Mouse (Mus musculus): Measurements from ENCODE around the gene Gsn. TPM values are rescaled to one million over a fixed set of nuclear protein-coding genes. Genes with fewer than 3 reads are reported as not detected.

Gene Gsn
- polyA plus RNA-seq, 1 experiment from 2014 or later, result 129 TPM

- peak; percentile 90 for TF ChIP-seq CTCF (IDR thresholded peaks at IDR 0.05; ENCODE audit: low read depth)
- H3K9ac ChIP-seq (ENCODE audit: low read depth, low read length), result no peak overlapping the region
- H3K27me3 ChIP-seq (replicated peaks; ENCODE audit: control insufficient read depth, insufficient read depth, low read length), result no peaks in the 10 kb centered on the region
- H3K4me3 ChIP-seq (ENCODE audit: low read depth, low read length), result no peak overlapping the region
- H3K36me3 ChIP-seq (ENCODE audit: control insufficient read depth, insufficient read depth), result no peaks in the 10 kb centered on the region
- no peak overlapping the region for H3K4me2 ChIP-seq (replicated peaks; ENCODE audit: low read depth)
- H3K9me3 ChIP-seq (ENCODE audit: control insufficient read depth), result no peaks in the 10 kb centered on the region
- no peak overlapping the region for H3K27ac ChIP-seq (ENCODE audit: low read depth, low read length)
- ATAC-seq, result no peak
- H3K4me1 ChIP-seq (replicated peaks; ENCODE audit: control insufficient read depth, insufficient read depth, low read length), result peaks cover 16% of the 10 kb centered on the region; the same call in 1 of the 2 replicates
- WGBS, result 39% methylated on average over 8 of the region's 8 CpGs
Observed at GRCm38 (mm10) chr2:35265296-35265695, 9.1 kb downstream of the Gsn start.

- Histone ChIP-seq H3K27ac (ENCODE audit: low read depth, low read length) (no peak overlapping the region), H3K36me3 (ENCODE audit: control insufficient read depth, insufficient read depth) (no peaks in the 10 kb centered on the region)
- ATAC-seq, result no peak
Observed at GRCm38 (mm10) chr2:35265775-35266174, 9.6 kb downstream of the Gsn start.

GRCm38 (mm10) chr2:35266251-35266905, 10.2 kb downstream of the Gsn start:
- no peaks in the 10 kb centered on the region for H3K36me3 ChIP-seq (ENCODE audit: control insufficient read depth, insufficient read depth)
- peak; percentile 64 for ATAC-seq
- H3K9me3 ChIP-seq (ENCODE audit: control insufficient read depth), result no peaks in the 10 kb centered on the region
- H3K9ac ChIP-seq (ENCODE audit: low read depth, low read length), result no peak overlapping the region
- peak overlapping the region; percentile 75 for H3K27ac ChIP-seq (ENCODE audit: low read depth, low read length)
- 66% methylated on average over 9 of the region's 9 CpGs for WGBS
- H3K27me3 ChIP-seq (replicated peaks; ENCODE audit: control insufficient read depth, insufficient read depth, low read length), result no peaks in the 10 kb centered on the region
- H3K4me1 ChIP-seq (replicated peaks; ENCODE audit: control insufficient read depth, insufficient read depth, low read length), result peaks cover 16% of the 10 kb centered on the region; the same call in 1 of the 2 replicates
- no peak overlapping the region for H3K4me3 ChIP-seq (ENCODE audit: low read depth, low read length)
- no peak for TF ChIP-seq CTCF (IDR thresholded peaks at IDR 0.05; ENCODE audit: low read depth)
- H3K4me2 ChIP-seq (replicated peaks; ENCODE audit: low read depth), result peak overlapping the region; percentile 37

More at GRCm38 (mm10) chr2:35265775-35266174, 9.6 kb downstream of the Gsn start:
- Histone ChIP-seq H3K9me3 (ENCODE audit: control insufficient read depth) (no peaks in the 10 kb centered on the region), H3K27me3 (replicated peaks; ENCODE audit: control insufficient read depth, insufficient read depth, low read length) (no peaks in the 10 kb centered on the region), H3K9ac (ENCODE audit: low read depth, low read length) (no peak overlapping the region), H3K4me2 (replicated peaks; ENCODE audit: low read depth) (no peak overlapping the region), H3K4me1 (replicated peaks; ENCODE audit: control insufficient read depth, insufficient read depth, low read length) (peaks cover 16% of the 10 kb centered on the region; the same call in 1 of the 2 replicates), H3K4me3 (ENCODE audit: low read depth, low read length) (no peak overlapping the region)
- 75% methylated on average over 8 of the region's 8 CpGs for WGBS
- no peak for TF ChIP-seq CTCF (IDR thresholded peaks at IDR 0.05; ENCODE audit: low read depth)

- H3K9ac ChIP-seq (ENCODE audit: low read depth, low read length), result 0 out of 2 replicates have a peak overlapping the region, but pooled peaks have one; percentile 22
- H3K27ac ChIP-seq (ENCODE audit: low read depth, low read length), result peak overlapping the region; percentile 75
- WGBS, result 40% methylated on average over 13 of the region's 13 CpGs
- H3K4me1 ChIP-seq (replicated peaks; ENCODE audit: control insufficient read depth, insufficient read depth, low read length), result peaks cover 16% of the 10 kb centered on the region; the same call in 1 of the 2 replicates
- no peak for TF ChIP-seq CTCF (IDR thresholded peaks at IDR 0.05; ENCODE audit: low read depth)
- H3K4me2 ChIP-seq (replicated peaks; ENCODE audit: low read depth), result peak overlapping the region; percentile 37
- no peaks in the 10 kb centered on the region for H3K36me3 ChIP-seq (ENCODE audit: control insufficient read depth, insufficient read depth)
- no peaks in the 10 kb centered on the region for H3K9me3 ChIP-seq (ENCODE audit: control insufficient read depth)
- no peak overlapping the region for H3K4me3 ChIP-seq (ENCODE audit: low read depth, low read length)
- no peaks in the 10 kb centered on the region for H3K27me3 ChIP-seq (replicated peaks; ENCODE audit: control insufficient read depth, insufficient read depth, low read length)
- peak; percentile 81 for ATAC-seq
Observed at GRCm38 (mm10) chr2:35267156-35267875, 11.1 kb downstream of the Gsn start.

GRCm38 (mm10) chr2:35267876-35268566, 11.8 kb downstream of the Gsn start:
- no peak for TF ChIP-seq CTCF (IDR thresholded peaks at IDR 0.05; ENCODE audit: low read depth)
- WGBS, result 34% methylated on average over 10 of the region's 10 CpGs
- Histone ChIP-seq H3K4me3 (ENCODE audit: low read depth, low read length) (no peak overlapping the region), H3K27ac (ENCODE audit: low read depth, low read length) (peak overlapping the region; percentile 75), H3K4me1 (replicated peaks; ENCODE audit: control insufficient read depth, insufficient read depth, low read length) (peaks cover 16% of the 10 kb centered on the region; the same call in 1 of the 2 replicates), H3K36me3 (ENCODE audit: control insufficient read depth, insufficient read depth) (no peaks in the 10 kb centered on the region), H3K9me3 (ENCODE audit: control insufficient read depth) (no peaks in the 10 kb centered on the region), H3K9ac (ENCODE audit: low read depth, low read length) (no peak overlapping the region), H3K4me2 (replicated peaks; ENCODE audit: low read depth) (peak overlapping the region; percentile 37), H3K27me3 (replicated peaks; ENCODE audit: control insufficient read depth, insufficient read depth, low read length) (no peaks in the 10 kb centered on the region)
- ATAC-seq, result peak; percentile 42

GRCm38 (mm10) chr2:35269136-35269535, 13.0 kb downstream of the Gsn start:
- Histone ChIP-seq H3K4me1 (replicated peaks; ENCODE audit: control insufficient read depth, insufficient read depth, low read length) (peaks cover 19% of the 10 kb centered on the region; the same call in 1 of the 2 replicates), H3K9ac (ENCODE audit: low read depth, low read length) (no peak overlapping the region), H3K4me2 (replicated peaks; ENCODE audit: low read depth) (no peak overlapping the region), H3K36me3 (ENCODE audit: control insufficient read depth, insufficient read depth) (no peaks in the 10 kb centered on the region), H3K27ac (ENCODE audit: low read depth, low read length) (no peak overlapping the region), H3K4me3 (ENCODE audit: low read depth, low read length) (no peak overlapping the region), H3K9me3 (ENCODE audit: control insufficient read depth) (no peaks in the 10 kb centered on the region), H3K27me3 (replicated peaks; ENCODE audit: control insufficient read depth, insufficient read depth, low read length) (no peaks in the 10 kb centered on the region)
- ATAC-seq, result no peak
- TF ChIP-seq CTCF (IDR thresholded peaks at IDR 0.05; ENCODE audit: low read depth), result no peak
- 73% methylated on average over 6 of the region's 6 CpGs for WGBS
